Mouse (Mus musculus) Patski (cell line): ENCODE measurements around the gene Socs4. TPM values are rescaled to one million over a fixed set of nuclear protein-coding genes. Genes with fewer than 3 reads are reported as not detected.

Source experiments
- ATAC-seq: fragments of 100-300 bp; one replicate; pipeline ENCODE4 v1.8.0; 2021
- CTCF ChIA-PET: fragments of 350-600 bp; sonication (Branson Sonifier 250); formaldehyde crosslinking; loops from one replicate; lab custom pipeline; 2022; ENCODE audit warnings: inconsistent platforms; lab: Charles Lee
- POLR2A ChIA-PET: fragments of 350-600 bp; sonication (Branson Sonifier 250); formaldehyde crosslinking; loops from one replicate; lab custom pipeline; 2022; ENCODE audit warnings: antibody characterized with exemption, inconsistent platforms; lab: Charles Lee
- DNase-seq: peaks from one replicate; pipeline ENCODE4 v3.0.0-alpha.2; 2011; ENCODE audit warnings: low read depth, low spot score
- H3K27me3 ChIP-seq: fragments of 371-371 bp; one replicate; pipeline ENCODE4 v1.5.1; 2021
- CTCF ChIP-seq: fragments of 100-300 bp; IDR thresholded peaks from one replicate; pipeline ENCODE4 v1.5.1; 2021
- in situ Hi-C: fragments of 300-500 bp; cut with MboI; formaldehyde crosslinking; loops from 3 replicates; pipeline ENCODE4 v1.11.1; 2018; ENCODE audit warnings: low pct_unique_long_range_greater_than_20kb, mixed read lengths
- polyA plus RNA-seq: library from polyadenylated mRNA; unstranded; gene quantifications from one replicate; pipeline ENCODE4 v1.2.3, GENCODE M21; 2021

Gene Socs4
- polyA plus RNA-seq, 1 experiment from 2014 or later: 14.5 TPM

- CTCF ChIA-PET: interaction anchor here (1.0 to 1.5 kb wide), 6 partner anchors 8 to 369 kb away, joined by 3 to 6 read pairs (median 4); no protein-coding TSS in a partner anchor
- in situ Hi-C loops: loop anchor here (5.0 kb wide), 1 partner anchor 153 kb away; no protein-coding TSS in a partner anchor
- peak; percentile 19 for DNase-seq
- TF ChIP-seq CTCF: peak; percentile 65
- no peaks in the 10 kb centered on the region for H3K27me3 ChIP-seq
- POLR2A ChIA-PET: no interaction called here
- ATAC-seq: no peak
These were observed 26.9 kb upstream of the Socs4 start for GRCm38 (mm10) chr14:47249839-47250238.

GRCm38 (mm10) chr14:47264866-47265265 lies 11.9 kb upstream of the Socs4 start:
- DNase-seq (no peak), ATAC-seq (no peak)
- ChIA-PET POLR2A (no interaction called here), CTCF (interaction anchor here (0.9 to 2.0 kb wide), 2 partner anchors 10 to 16 kb away, joined by 3 to 5 read pairs; no protein-coding TSS in a partner anchor)
- H3K27me3 ChIP-seq: no peaks in the 10 kb centered on the region
- TF ChIP-seq CTCF: no peak
- in situ Hi-C loops: loop anchor here (5.0 kb wide), 1 partner anchor 388 kb away; no protein-coding TSS in a partner anchor

GRCm38 (mm10) chr14:47265829-47266228 lies 10.9 kb upstream of the Socs4 start:
- ATAC-seq (no peak), DNase-seq (no peak)
- no peaks in the 10 kb centered on the region for H3K27me3 ChIP-seq
- POLR2A ChIA-PET: interaction anchor here (0.6 to 0.7 kb wide), 2 partner anchors 66 to 1483 kb away, joined by 3 read pairs; no protein-coding TSS in a partner anchor
- in situ Hi-C loops: no loop called here
- TF ChIP-seq CTCF: no peak
- CTCF ChIA-PET: interaction anchor here (2.0 kb wide), 1 partner anchor 9 kb away, joined by 5 read pairs; no protein-coding TSS in a partner anchor

- DNase-seq (no peak), ATAC-seq (no peak)
- H3K27me3 ChIP-seq: no peaks in the 10 kb centered on the region
- POLR2A ChIA-PET: no interaction called here
- no peak for TF ChIP-seq CTCF
- CTCF ChIA-PET: no interaction called here
- in situ Hi-C loops: no loop called here
These were observed 7.7 kb upstream of the Socs4 start for GRCm38 (mm10) chr14:47269056-47269455.

- no peaks in the 10 kb centered on the region for H3K27me3 ChIP-seq
- POLR2A ChIA-PET: no interaction called here
- ATAC-seq: no peak
- CTCF ChIA-PET: no interaction called here
- DNase-seq: no peak
- in situ Hi-C loops: no loop called here
- TF ChIP-seq CTCF: no peak
These were observed 7.0 kb upstream of the Socs4 start for GRCm38 (mm10) chr14:47269706-47270105.

- ATAC-seq (no peak), DNase-seq (no peak)
- POLR2A ChIA-PET: no interaction called here
- TF ChIP-seq CTCF: no peak
- CTCF ChIA-PET: no interaction called here
- H3K27me3 ChIP-seq: no peaks in the 10 kb centered on the region
- in situ Hi-C loops: no loop called here
These were observed 3.0 kb upstream of the Socs4 start for GRCm38 (mm10) chr14:47273751-47274150.

GRCm38 (mm10) chr14:47275417-47275816 lies 1.3 kb upstream of the Socs4 start:
- no peak for DNase-seq
- ChIA-PET POLR2A (no interaction called here), CTCF (interaction anchor here (1.1 to 1.2 kb wide), 2 partner anchors 10 to 26 kb away, joined by 3 to 5 read pairs; no protein-coding TSS in a partner anchor)
- no peaks in the 10 kb centered on the region for H3K27me3 ChIP-seq
- no peak for TF ChIP-seq CTCF
- ATAC-seq: no peak
- in situ Hi-C loops: no loop called here

GRCm38 (mm10) chr14:47276036-47276603 lies 611 bp upstream of the Socs4 start:
- ChIA-PET POLR2A (interaction anchor here (0.9 to 1.3 kb wide), 2 partner anchors 9 to 16 kb away, joined by 3 to 6 read pairs; no protein-coding TSS in a partner anchor), CTCF (interaction anchor here (0.9 to 1.2 kb wide), 3 partner anchors 21 to 118 kb away, joined by 3 read pairs; no protein-coding TSS in a partner anchor)
- H3K27me3 ChIP-seq: no peaks in the 10 kb centered on the region
- DNase-seq (no peak), ATAC-seq (peak; percentile 22)
- peak; percentile 14 for TF ChIP-seq CTCF
- in situ Hi-C loops: no loop called here

- POLR2A ChIA-PET: no interaction called here
- TF ChIP-seq CTCF: peak; percentile 56
- DNase-seq: no peak
These were observed 2.3 kb downstream of the Socs4 start for GRCm38 (mm10) chr14:47279058-47279457.

GRCm38 (mm10) chr14:47281535-47281934 lies 4.8 kb downstream of the Socs4 start:
- H3K27me3 ChIP-seq: no peaks in the 10 kb centered on the region
- CTCF ChIA-PET: interaction anchor here (0.8 to 1.3 kb wide), 4 partner anchors 10 to 17 kb away, joined by 3 to 7 read pairs (median 4); no protein-coding TSS in a partner anchor
- TF ChIP-seq CTCF: no peak
- no peak for ATAC-seq
- in situ Hi-C loops: no loop called here
- POLR2A ChIA-PET: no interaction called here
- DNase-seq: no peak

More at GRCm38 (mm10) chr14:47279058-47279457, 2.3 kb downstream of the Socs4 start:
- CTCF ChIA-PET: interaction anchor here (1.5 to 1.9 kb wide), 2 partner anchors 10 to 13 kb away, joined by 5 to 9 read pairs; no protein-coding TSS in a partner anchor
- no peaks in the 10 kb centered on the region for H3K27me3 ChIP-seq
- no peak for ATAC-seq
- in situ Hi-C loops: no loop called here

GRCm38 (mm10) chr14:47283568-47283967 lies 6.8 kb downstream of the Socs4 start:
- CTCF ChIA-PET: no interaction called here
- in situ Hi-C loops: no loop called here
- no peak for ATAC-seq

More at GRCm38 (mm10) chr14:47283568-47283967, 6.8 kb downstream of the Socs4 start:
- H3K27me3 ChIP-seq: no peaks in the 10 kb centered on the region
- DNase-seq: no peak
- POLR2A ChIA-PET: no interaction called here
- TF ChIP-seq CTCF: no peak
